Mouse (Mus musculus) small intestine, adult 2 months (tissue): ENCODE measurements at regions not wholly inside any gene's neighbourhood (a gene's known extent, or its start where the extent isn't known, plus 50 kb on each side); places are given as distances from the start of the nearest gene placed in this dataset.

Source experiments
- CTCF ChIP-seq: fragments of 200-500 bp; IDR thresholded peaks from 2 replicates; pipeline ENCODE4 v1.5.1; 2012; ENCODE audit warnings: low read depth, mild to moderate bottlenecking, control low read depth, inconsistent platforms, low read length, moderate library complexity, mixed read lengths; ENCODE audit not compliant: insufficient replicate concordance, insufficient read length; ENCODE audit errors: extremely low read depth
- POLR2A ChIP-seq: fragments of 200-500 bp; IDR thresholded peaks from 2 replicates; pipeline ENCODE4 v1.6.1; 2012; ENCODE audit warnings: low read depth, mild to moderate bottlenecking, control low read depth, inconsistent platforms, low read length, moderate library complexity

DNA sequence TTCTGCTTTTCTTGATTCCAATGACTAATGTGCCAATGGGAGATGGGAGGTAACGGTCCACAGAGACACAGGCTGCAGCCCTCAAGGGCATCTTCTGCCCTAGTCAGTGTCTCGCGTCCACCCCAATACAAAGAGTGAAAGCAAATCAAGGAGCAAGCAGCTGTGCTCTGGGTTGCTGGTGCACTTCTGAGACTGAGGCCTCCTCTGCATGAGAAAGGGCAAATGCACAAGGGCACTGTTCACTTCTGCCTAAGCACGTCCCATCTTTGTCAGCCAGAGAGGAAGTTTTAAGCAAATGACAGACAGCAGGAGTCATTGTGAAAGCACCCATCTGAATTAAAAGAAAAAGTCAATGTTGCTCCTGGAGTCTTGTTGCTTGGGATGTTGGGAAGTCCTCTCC lies 224.3 kb downstream of the Irx2 start:
- TF ChIP-seq CTCF (no peak), POLR2A (no peak)
